Mouse (Mus musculus): Measurements from ENCODE around the gene Nbea. TPM values are rescaled to one million over a fixed set of nuclear protein-coding genes. Genes with fewer than 3 reads are reported as not detected.

The Nbea gene
- polyA plus RNA-seq, 1 experiment from 2014 or later, result 13.6 TPM

DNA sequence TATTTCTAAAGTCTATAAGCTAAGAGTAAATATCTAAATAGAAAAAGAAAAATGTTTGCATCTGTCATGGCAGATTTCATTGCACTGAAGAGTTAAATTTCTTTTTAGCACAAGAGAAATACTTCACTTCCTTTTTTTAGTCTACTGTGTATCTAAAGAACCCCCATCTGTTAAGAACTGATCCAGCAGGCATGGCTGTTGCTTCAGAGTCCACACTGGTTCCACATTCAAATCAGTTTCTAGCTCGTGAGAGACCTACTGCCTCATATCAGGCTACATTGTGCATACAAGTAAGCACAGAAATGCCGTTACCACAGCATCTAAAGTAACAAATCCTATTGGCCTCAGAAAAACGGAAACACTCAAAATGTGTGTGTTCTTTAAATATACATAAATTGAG, 2.5 kb downstream of the Nbea start:
- Histone ChIP-seq H3K4me1 (ENCODE audit: control insufficient read depth, insufficient read depth, low read length) (0 out of 2 replicates have a peak, but pooled peaks cover 7% of the 10 kb centered on the region), H3K36me3 (ENCODE audit: control insufficient read depth, insufficient read depth, low read length) (no peaks in the 10 kb centered on the region), H3K27ac (ENCODE audit: low read depth, low read length) (no peak overlapping the region), H3K9me3 (replicated peaks; ENCODE audit: control insufficient read depth, low read length) (no peaks in the 10 kb centered on the region), H3K9ac (ENCODE audit: low read depth, low read length) (no peak overlapping the region), H3K4me3 (ENCODE audit: low read depth, low read length) (no peak overlapping the region), H3K27me3 (ENCODE audit: control insufficient read depth, insufficient read depth, low read length) (no peaks in the 10 kb centered on the region), H3K4me2 (0 out of 2 replicates have a peak overlapping the region, but pooled peaks have one; percentile 35)
- 46% methylated on average over 3 of the region's 3 CpGs for WGBS (ENCODE audit: insufficient replicate concordance)
- ATAC-seq (replicated peaks; ENCODE audit: insufficient number of reproducible peaks, low FRiP score, low TSS enrichment), result no peak

DNA sequence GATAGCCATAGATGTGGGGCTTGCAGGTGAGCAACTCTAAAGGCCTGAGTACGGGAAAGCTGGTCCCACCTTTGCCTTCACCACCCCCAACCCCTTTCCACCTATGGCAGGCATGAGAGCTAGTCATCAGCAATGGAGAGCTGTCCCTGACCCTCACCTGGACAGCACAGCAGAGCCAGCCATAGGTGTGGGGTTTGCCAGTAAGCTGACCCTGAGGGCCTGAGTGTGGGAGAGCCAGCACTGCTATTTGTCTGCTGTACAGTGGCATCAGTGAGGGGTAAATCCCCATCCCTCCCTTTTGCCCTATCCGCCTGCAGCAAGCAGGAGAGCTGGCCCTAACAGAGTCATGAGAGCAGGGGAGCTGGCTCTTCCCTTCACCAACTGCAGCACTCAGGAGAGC, 25.6 kb downstream of the Nbea start:
- Histone ChIP-seq H3K9me3 (replicated peaks; ENCODE audit: control insufficient read depth, low read length) (no peaks in the 10 kb centered on the region), H3K9ac (ENCODE audit: low read depth, low read length) (no peak overlapping the region), H3K27ac (ENCODE audit: low read depth, low read length) (no peak overlapping the region), H3K4me2 (no peak overlapping the region), H3K4me1 (ENCODE audit: control insufficient read depth, insufficient read depth, low read length) (no peaks in the 10 kb centered on the region), H3K36me3 (ENCODE audit: control insufficient read depth, insufficient read depth, low read length) (no peaks in the 10 kb centered on the region), H3K27me3 (ENCODE audit: control insufficient read depth, insufficient read depth, low read length) (no peaks in the 10 kb centered on the region), H3K4me3 (ENCODE audit: low read depth, low read length) (no peak overlapping the region)
- ATAC-seq (replicated peaks; ENCODE audit: insufficient number of reproducible peaks, low FRiP score, low TSS enrichment), result no peak
- 90% methylated on average over 2 of the region's 2 CpGs for WGBS (ENCODE audit: insufficient replicate concordance)

DNA sequence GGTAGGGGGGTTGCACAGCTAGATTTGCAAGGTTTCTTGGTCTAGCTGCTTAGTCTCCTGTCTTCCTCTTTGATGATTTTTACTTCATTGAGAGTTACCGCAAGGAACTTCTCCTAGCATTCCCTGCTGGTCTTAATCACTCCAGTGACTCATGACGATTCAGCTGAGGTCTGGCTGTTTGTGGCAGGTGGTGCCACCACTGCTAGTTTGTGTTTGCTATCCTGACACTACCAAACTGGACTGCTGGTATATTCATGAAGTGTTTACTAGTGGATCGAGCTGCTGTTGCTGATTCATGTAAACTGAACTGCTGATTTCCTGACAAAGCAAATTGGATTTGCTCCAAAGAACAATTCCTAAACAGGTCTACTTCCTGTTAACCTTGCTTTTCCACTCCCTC, 56.8 kb downstream of the Nbea start:
- WGBS (ENCODE audit: insufficient replicate concordance), result 85% methylated on average over 3 of the region's 3 CpGs

DNA sequence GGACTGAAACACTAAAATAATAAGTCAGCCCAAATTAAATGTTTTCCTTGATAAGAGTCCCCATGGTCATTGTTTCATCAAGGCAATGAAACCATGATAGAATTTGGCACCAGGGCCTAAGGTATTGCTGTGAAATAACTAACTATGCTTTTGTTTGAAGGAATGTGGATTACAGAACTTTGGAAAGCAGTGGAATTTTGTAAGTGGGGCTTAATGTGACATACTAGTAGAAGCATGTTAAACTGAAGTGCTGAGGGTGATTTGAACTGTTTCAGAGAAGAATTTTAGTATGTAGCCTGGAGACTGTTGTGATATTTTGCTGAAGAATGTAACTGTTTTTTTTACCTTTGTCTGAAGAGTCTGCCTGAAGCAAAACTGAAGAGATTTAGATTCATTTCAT, 66.9 kb downstream of the Nbea start:
- ATAC-seq (replicated peaks; ENCODE audit: insufficient number of reproducible peaks, low FRiP score, low TSS enrichment), result no peak
- H3K9me3 ChIP-seq (replicated peaks; ENCODE audit: control insufficient read depth, low read length), result no peaks in the 10 kb centered on the region
- H3K4me2 ChIP-seq, result no peak overlapping the region
- H3K4me3 ChIP-seq (ENCODE audit: low read depth, low read length), result no peak overlapping the region
- H3K36me3 ChIP-seq (ENCODE audit: control insufficient read depth, insufficient read depth, low read length), result no peaks in the 10 kb centered on the region
- H3K27ac ChIP-seq (ENCODE audit: low read depth, low read length), result no peak overlapping the region
- H3K4me1 ChIP-seq (ENCODE audit: control insufficient read depth, insufficient read depth, low read length), result no peaks in the 10 kb centered on the region
- no peaks in the 10 kb centered on the region for H3K27me3 ChIP-seq (ENCODE audit: control insufficient read depth, insufficient read depth, low read length)
- H3K9ac ChIP-seq (ENCODE audit: low read depth, low read length), result no peak overlapping the region

More for the DNA sequence above, 56.8 kb downstream of the Nbea start:
- Histone ChIP-seq H3K36me3 (ENCODE audit: control insufficient read depth, insufficient read depth, low read length) (no peaks in the 10 kb centered on the region), H3K4me1 (ENCODE audit: control insufficient read depth, insufficient read depth, low read length) (no peaks in the 10 kb centered on the region), H3K27me3 (ENCODE audit: control insufficient read depth, insufficient read depth, low read length) (no peaks in the 10 kb centered on the region), H3K27ac (ENCODE audit: low read depth, low read length) (no peak overlapping the region), H3K9me3 (replicated peaks; ENCODE audit: control insufficient read depth, low read length) (no peaks in the 10 kb centered on the region; the same call in 1 of the 2 replicates), H3K4me2 (no peak overlapping the region), H3K9ac (ENCODE audit: low read depth, low read length) (no peak overlapping the region), H3K4me3 (ENCODE audit: low read depth, low read length) (no peak overlapping the region)
- no peak for ATAC-seq (replicated peaks; ENCODE audit: insufficient number of reproducible peaks, low FRiP score, low TSS enrichment)

DNA sequence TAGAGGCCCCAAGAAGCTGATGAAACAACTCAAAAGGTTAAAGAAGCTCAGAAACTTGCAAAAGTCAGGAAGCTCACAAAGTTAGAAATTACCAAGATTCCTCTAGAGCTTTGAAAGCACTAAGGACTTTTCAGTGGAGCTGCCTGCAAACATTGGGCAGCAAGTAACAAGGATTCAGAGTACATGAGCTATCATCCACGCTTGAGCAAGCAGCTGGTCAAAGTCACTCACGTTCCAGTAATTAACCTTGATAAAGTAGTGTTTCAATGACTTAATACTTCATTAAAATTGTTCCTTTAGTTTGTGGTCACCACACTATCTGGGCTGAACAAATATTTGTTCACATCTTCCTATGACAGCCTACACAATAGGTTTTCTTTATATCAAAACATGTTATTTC, 75.4 kb downstream of the Nbea start:
- no peak overlapping the region for H3K4me2 ChIP-seq
- H3K36me3 ChIP-seq (ENCODE audit: control insufficient read depth, insufficient read depth, low read length), result no peaks in the 10 kb centered on the region
- H3K27me3 ChIP-seq (ENCODE audit: control insufficient read depth, insufficient read depth, low read length), result no peaks in the 10 kb centered on the region
- H3K9ac ChIP-seq (ENCODE audit: low read depth, low read length), result no peak overlapping the region
- H3K4me1 ChIP-seq (ENCODE audit: control insufficient read depth, insufficient read depth, low read length), result no peaks in the 10 kb centered on the region
- no peak overlapping the region for H3K4me3 ChIP-seq (ENCODE audit: low read depth, low read length)
- H3K9me3 ChIP-seq (replicated peaks; ENCODE audit: control insufficient read depth, low read length), result no peaks in the 10 kb centered on the region
- 78% methylated on average over 2 of the region's 2 CpGs for WGBS (ENCODE audit: insufficient replicate concordance)
- H3K27ac ChIP-seq (ENCODE audit: low read depth, low read length), result no peak overlapping the region
- ATAC-seq (replicated peaks; ENCODE audit: insufficient number of reproducible peaks, low FRiP score, low TSS enrichment), result no peak

DNA sequence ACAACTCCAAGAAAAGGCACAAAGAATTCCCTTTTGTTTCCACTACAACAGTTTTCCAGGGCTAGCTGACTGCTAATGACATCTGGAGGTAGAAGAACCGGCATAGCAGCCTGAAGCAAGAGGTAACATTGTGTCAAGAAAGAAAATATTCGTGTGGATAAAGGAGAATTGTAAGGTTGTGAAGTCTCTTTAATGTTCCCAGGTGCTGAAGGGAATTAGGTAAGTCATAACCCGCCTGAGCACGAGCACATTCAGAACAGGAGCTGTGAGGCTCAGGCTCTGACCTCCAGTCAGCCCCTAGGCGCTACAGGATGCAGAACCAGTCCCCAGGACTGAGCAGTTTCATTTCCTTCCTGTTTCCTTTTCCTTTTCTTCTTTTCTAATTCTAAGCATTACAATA, 86.4 kb downstream of the Nbea start:
- Histone ChIP-seq H3K27me3 (ENCODE audit: control insufficient read depth, insufficient read depth, low read length) (no peaks in the 10 kb centered on the region), H3K9me3 (replicated peaks; ENCODE audit: control insufficient read depth, low read length) (no peaks in the 10 kb centered on the region), H3K4me1 (ENCODE audit: control insufficient read depth, insufficient read depth, low read length) (0 out of 2 replicates have a peak, but pooled peaks cover 2% of the 10 kb centered on the region), H3K4me3 (ENCODE audit: low read depth, low read length) (no peak overlapping the region), H3K4me2 (no peak overlapping the region), H3K27ac (ENCODE audit: low read depth, low read length) (peak overlapping the region; percentile 41; the same call in 1 of the 2 replicates), H3K36me3 (ENCODE audit: control insufficient read depth, insufficient read depth, low read length) (no peaks in the 10 kb centered on the region), H3K9ac (ENCODE audit: low read depth, low read length) (no peak overlapping the region)
- no peak for ATAC-seq (replicated peaks; ENCODE audit: insufficient number of reproducible peaks, low FRiP score, low TSS enrichment)
- WGBS (ENCODE audit: insufficient replicate concordance), result 38% methylated on average over 5 of the region's 5 CpGs

DNA sequence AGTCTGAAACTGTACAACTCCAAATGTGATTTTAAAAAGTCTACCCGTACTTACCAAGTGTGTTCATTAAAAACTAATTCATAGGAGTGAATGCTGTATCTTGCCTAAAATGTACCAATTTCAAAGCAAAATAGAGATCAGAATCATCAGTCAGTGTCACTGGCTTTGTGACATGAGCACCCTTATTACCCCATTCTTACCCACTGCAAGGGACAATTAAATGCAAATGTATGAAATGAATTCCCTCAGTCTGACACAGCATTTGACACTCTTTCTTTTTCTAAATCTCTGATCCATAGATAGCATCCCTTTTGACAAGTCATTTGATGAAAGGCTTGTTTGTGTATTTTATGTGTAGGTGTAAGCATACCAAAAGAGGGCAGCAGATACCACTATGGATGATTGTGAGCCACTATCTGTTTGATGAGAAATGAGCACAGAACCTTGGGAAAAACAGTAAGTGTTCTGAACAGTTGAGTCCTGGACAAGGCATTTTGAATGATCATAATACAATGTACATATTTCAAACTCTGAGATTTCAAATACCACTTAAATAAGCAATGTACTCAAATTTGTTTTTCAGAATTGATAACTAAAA, 104.4 kb downstream of the Nbea start:
- Histone ChIP-seq H3K4me3 (ENCODE audit: low read depth, low read length) (no peak overlapping the region), H3K9me3 (replicated peaks; ENCODE audit: control insufficient read depth, low read length) (no peaks in the 10 kb centered on the region), H3K4me2 (no peak overlapping the region), H3K36me3 (ENCODE audit: control insufficient read depth, insufficient read depth, low read length) (no peaks in the 10 kb centered on the region), H3K4me1 (ENCODE audit: control insufficient read depth, insufficient read depth, low read length) (no peaks in the 10 kb centered on the region), H3K27me3 (ENCODE audit: control insufficient read depth, insufficient read depth, low read length) (no peaks in the 10 kb centered on the region), H3K9ac (ENCODE audit: low read depth, low read length) (no peak overlapping the region), H3K27ac (ENCODE audit: low read depth, low read length) (no peak overlapping the region)
- ATAC-seq (replicated peaks; ENCODE audit: insufficient number of reproducible peaks, low FRiP score, low TSS enrichment), result no peak
- whole genome bisulfite sequencing (ENCODE audit: insufficient replicate concordance), result 82% methylated on average over 1 of the region's 1 CpGs

DNA sequence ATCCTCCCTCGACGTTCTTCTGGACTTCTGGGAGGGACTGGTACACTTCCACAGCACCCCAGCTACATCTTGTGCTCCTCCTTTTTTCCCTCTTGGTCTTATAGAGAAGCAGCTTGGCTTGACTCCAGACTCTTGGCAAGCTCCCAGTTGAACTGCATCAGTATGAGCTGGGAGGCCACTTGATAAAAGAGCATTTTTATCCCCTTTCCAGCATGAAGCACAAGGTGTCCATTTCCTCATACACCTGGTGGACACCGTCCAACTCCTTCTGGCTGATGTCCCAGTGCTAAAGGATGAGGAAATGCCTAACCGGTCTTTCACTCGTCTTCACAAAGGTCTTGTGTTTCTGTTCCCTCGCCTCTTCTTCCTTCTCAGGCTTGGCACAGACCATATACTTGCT, 115.7 kb downstream of the Nbea start:
- 82% methylated on average over 6 of the region's 6 CpGs for WGBS (ENCODE audit: insufficient replicate concordance)
- ATAC-seq (replicated peaks; ENCODE audit: insufficient number of reproducible peaks, low FRiP score, low TSS enrichment), result no peak

DNA sequence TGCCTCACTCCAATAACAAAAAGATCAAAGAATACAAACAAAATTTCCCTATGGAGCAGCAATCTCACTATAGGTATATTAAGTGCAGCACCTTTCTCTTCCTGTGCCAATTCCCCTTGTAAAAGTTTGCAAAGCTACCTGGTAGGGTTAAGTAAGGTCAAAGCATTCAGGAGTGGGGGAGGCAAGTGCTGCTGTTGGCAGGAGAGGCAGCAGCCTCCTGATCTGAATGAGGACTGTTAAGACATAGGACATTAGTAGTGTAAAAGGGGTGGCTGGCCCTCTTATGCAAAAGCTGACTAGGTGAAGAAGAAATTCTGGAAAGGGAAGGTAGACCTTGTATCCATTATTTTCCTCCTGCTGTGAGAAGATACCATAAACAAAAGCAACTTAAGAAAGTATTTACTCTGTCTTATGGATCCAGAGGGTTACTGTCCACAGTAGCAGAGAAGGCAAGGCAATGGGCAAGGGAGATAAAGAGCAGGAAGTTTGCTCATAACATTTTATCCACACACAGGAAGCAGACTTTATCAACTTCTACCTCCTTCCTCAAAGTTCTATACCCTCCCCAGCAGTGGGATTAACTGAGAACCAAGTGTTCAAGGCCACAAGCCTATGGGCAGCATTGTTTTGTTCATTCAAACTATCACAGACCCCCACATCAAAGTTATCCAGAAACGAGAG, 117.0 kb downstream of the Nbea start:
- Histone ChIP-seq H3K27me3 (ENCODE audit: control insufficient read depth, insufficient read depth, low read length) (no peaks in the 10 kb centered on the region), H3K27ac (ENCODE audit: low read depth, low read length) (no peak overlapping the region), H3K9ac (ENCODE audit: low read depth, low read length) (no peak overlapping the region), H3K36me3 (ENCODE audit: control insufficient read depth, insufficient read depth, low read length) (no peaks in the 10 kb centered on the region), H3K4me1 (ENCODE audit: control insufficient read depth, insufficient read depth, low read length) (0 out of 2 replicates have a peak, but pooled peaks cover 3% of the 10 kb centered on the region), H3K4me3 (ENCODE audit: low read depth, low read length) (no peak overlapping the region), H3K9me3 (replicated peaks; ENCODE audit: control insufficient read depth, low read length) (no peaks in the 10 kb centered on the region), H3K4me2 (no peak overlapping the region)
- 72% methylated on average over 1 of the region's 1 CpGs for WGBS (ENCODE audit: insufficient replicate concordance)
- ATAC-seq (replicated peaks; ENCODE audit: insufficient number of reproducible peaks, low FRiP score, low TSS enrichment), result no peak

More for the DNA sequence above, 115.7 kb downstream of the Nbea start:
- Histone ChIP-seq H3K27me3 (ENCODE audit: control insufficient read depth, insufficient read depth, low read length) (no peaks in the 10 kb centered on the region), H3K4me1 (ENCODE audit: control insufficient read depth, insufficient read depth, low read length) (0 out of 2 replicates have a peak, but pooled peaks cover 3% of the 10 kb centered on the region), H3K4me2 (no peak overlapping the region), H3K27ac (ENCODE audit: low read depth, low read length) (no peak overlapping the region), H3K36me3 (ENCODE audit: control insufficient read depth, insufficient read depth, low read length) (no peaks in the 10 kb centered on the region), H3K9ac (ENCODE audit: low read depth, low read length) (no peak overlapping the region), H3K4me3 (ENCODE audit: low read depth, low read length) (no peak overlapping the region), H3K9me3 (replicated peaks; ENCODE audit: control insufficient read depth, low read length) (no peaks in the 10 kb centered on the region)

All from heart, embryonic 11.5 days (tissue).